Mouse (Mus musculus) CH12.LX (cell line): Measurements from ENCODE around the gene Vtcn1. TPM values are rescaled to one million over a fixed set of nuclear protein-coding genes. Genes with fewer than 3 reads are reported as not detected.

ENCODE experiments used
- DNase-seq: peaks from one replicate; pipeline ENCODE4 v3.0.0-alpha.2; 2013; ENCODE audit errors: extremely low read depth
- H3K27ac ChIP-seq: 2 replicates; pipeline ENCODE4 v1.5.1; 2012; ENCODE audit warnings: low read depth, mild to moderate bottlenecking, control low read depth, moderate library complexity; ENCODE audit not compliant: insufficient read depth
- H3K27me3 ChIP-seq: replicated peaks from 2 replicates; pipeline ENCODE3; 2012; ENCODE audit warnings: inconsistent platforms
- H3K36me3 ChIP-seq, 2 experiments: replicated peaks in 1 of 2; 2 replicates each; pipeline versions ENCODE3 to v1.6.1; 2012; ENCODE audit warnings: inconsistent platforms in 1 of 2, low read length in 1 of 2, mild to moderate bottlenecking in 1 of 2, mixed read lengths in 1 of 2, moderate library complexity in 1 of 2; ENCODE audit not compliant: control insufficient read depth in 1 of 2, insufficient read depth in 1 of 2
- H3K4me1 ChIP-seq, 2 experiments: 2 replicates each; pipeline ENCODE4 v1.6.1; 2012; ENCODE audit warnings: inconsistent platforms in 1 of 2, moderate library complexity in 1 of 2; ENCODE audit not compliant: insufficient read depth in 2 of 2, control insufficient read depth in 1 of 2
- H3K4me2 ChIP-seq: 2 replicates; pipeline ENCODE4 v1.6.1; 2012; ENCODE audit warnings: low read depth, mild to moderate bottlenecking, control low read depth; ENCODE audit not compliant: poor library complexity, insufficient read depth, severe bottlenecking
- H3K4me3 ChIP-seq, 3 experiments: fragments of 150-350 bp in 1 of 3; sonication (generic) in 1 of 3; replicated peaks in 1 of 3; 2 replicates each; pipeline versions ENCODE3 to v1.5.1; 2011 to 2012; ENCODE audit warnings: low read depth in 2 of 3, low read length in 2 of 3, mild to moderate bottlenecking in 2 of 3, moderate library complexity in 2 of 3, control low read depth in 1 of 3, improper control_type of control experiment in 1 of 3, inconsistent platforms in 1 of 3, mixed read lengths in 1 of 3; ENCODE audit not compliant: poor library complexity in 1 of 3
- H3K79me2 ChIP-seq: replicated peaks from 2 replicates; pipeline ENCODE4 v1.6.1; 2012; ENCODE audit warnings: mild to moderate bottlenecking, moderate library complexity; ENCODE audit not compliant: control insufficient read depth, poor library complexity, insufficient read depth, severe bottlenecking; ENCODE audit errors: extremely low read depth
- H3K9ac ChIP-seq: 2 replicates; pipeline ENCODE4 v1.6.1; 2012; ENCODE audit warnings: low read depth, mild to moderate bottlenecking, control low read depth, moderate library complexity; ENCODE audit not compliant: insufficient read depth
- H3K9me3 ChIP-seq: replicated peaks from 2 replicates; pipeline ENCODE3; 2012; ENCODE audit warnings: low read length, inconsistent platforms, mixed read lengths
- BHLHE40 ChIP-seq: IDR thresholded peaks from 2 replicates; pipeline ENCODE4 v1.6.1; 2011; ENCODE audit warnings: mild to moderate bottlenecking, low read depth, low read length, improper control_type of control experiment
- CHD2 ChIP-seq: IDR thresholded peaks from 2 replicates; pipeline ENCODE4 v1.6.1; 2011; ENCODE audit warnings: low read length, improper control_type of control experiment
- CTCF ChIP-seq, 2 experiments: IDR thresholded peaks in 1 of 2; conservative IDR thresholded peaks in 1 of 2; 2 replicates each; pipeline ENCODE4 v1.5.1; 2011 to 2012; ENCODE audit warnings: low read depth in 2 of 2, low read length in 2 of 2, improper control_type of control experiment in 1 of 2, inconsistent platforms in 1 of 2, mild to moderate bottlenecking in 1 of 2, moderate library complexity in 1 of 2
- E2F4 ChIP-seq: IDR thresholded peaks from 2 replicates; pipeline ENCODE4 v1.6.1; 2011; ENCODE audit warnings: low read depth, low read length, improper control_type of control experiment; ENCODE audit not compliant: insufficient replicate concordance
- ELF1 ChIP-seq: IDR thresholded peaks from 2 replicates; pipeline ENCODE4 v1.6.1; 2014; ENCODE audit warnings: low read depth, mild to moderate bottlenecking, inconsistent platforms, low read length, improper control_type of control experiment
- EP300 ChIP-seq: IDR thresholded peaks from 2 replicates; pipeline ENCODE4 v1.6.1; 2011; ENCODE audit warnings: low read length, improper control_type of control experiment
- GABPA ChIP-seq: IDR thresholded peaks from 2 replicates; pipeline ENCODE4 v1.6.1; 2012; ENCODE audit warnings: low read depth, low read length, improper control_type of control experiment, inconsistent platforms; ENCODE audit not compliant: insufficient replicate concordance
- HCFC1 ChIP-seq: IDR thresholded peaks from 2 replicates; pipeline ENCODE4 v1.6.1; 2012; ENCODE audit warnings: low read depth, mild to moderate bottlenecking, inconsistent platforms, low read length, improper control_type of control experiment
- JUN ChIP-seq: IDR thresholded peaks from 2 replicates; pipeline ENCODE4 v1.6.1; 2011; ENCODE audit warnings: low read depth, mild to moderate bottlenecking, low read length, improper control_type of control experiment, moderate library complexity; ENCODE audit not compliant: insufficient read depth
- JUND ChIP-seq: conservative IDR thresholded peaks from 2 replicates; pipeline ENCODE4 v1.6.1; 2011; ENCODE audit warnings: low read depth, low read length, improper control_type of control experiment
- MAFK ChIP-seq: IDR thresholded peaks from 2 replicates; pipeline ENCODE4 v1.6.1; 2011; ENCODE audit warnings: low read length, improper control_type of control experiment; ENCODE audit not compliant: insufficient replicate concordance
- MEF2A ChIP-seq: IDR thresholded peaks from 2 replicates; pipeline ENCODE4 v1.6.1; 2014; ENCODE audit warnings: low read depth, mild to moderate bottlenecking, inconsistent platforms, low read length, improper control_type of control experiment, borderline replicate concordance
- MYC ChIP-seq: IDR thresholded peaks from 2 replicates; pipeline ENCODE4 v1.6.1; 2011; ENCODE audit warnings: low read depth, mild to moderate bottlenecking, improper control_type of control experiment, low read length
- NRF1 ChIP-seq: IDR thresholded peaks from 2 replicates; pipeline ENCODE4 v1.6.1; 2014; ENCODE audit warnings: low read depth, mild to moderate bottlenecking, inconsistent platforms, low read length, improper control_type of control experiment, moderate library complexity
- PAX5 ChIP-seq: IDR thresholded peaks from 2 replicates; pipeline ENCODE4 v1.6.1; 2012; ENCODE audit warnings: low read length, inconsistent platforms, mixed read lengths
- POLR2A ChIP-seq: IDR thresholded peaks from 2 replicates; pipeline ENCODE4 v1.6.1; 2011; ENCODE audit warnings: low read depth, mild to moderate bottlenecking, improper control_type of control experiment, low read length
- POLR2AphosphoS2 ChIP-seq: IDR thresholded peaks from 2 replicates; pipeline ENCODE4 v1.6.1; 2011; ENCODE audit warnings: low read depth, low read length, improper control_type of control experiment
- RCOR1 ChIP-seq: conservative IDR thresholded peaks from 2 replicates; pipeline ENCODE4 v1.6.1; 2012; ENCODE audit warnings: low read depth, mild to moderate bottlenecking, inconsistent platforms, low read length, improper control_type of control experiment
- SIN3A ChIP-seq: IDR thresholded peaks from 2 replicates; pipeline ENCODE4 v1.6.1; 2012; ENCODE audit warnings: low read length, improper control_type of control experiment, inconsistent platforms
- SMC3 ChIP-seq: IDR thresholded peaks from 2 replicates; pipeline ENCODE4 v1.6.1; 2011; ENCODE audit warnings: low read depth, low read length, improper control_type of control experiment
- TBP ChIP-seq: conservative IDR thresholded peaks from 2 replicates; pipeline ENCODE4 v1.6.1; 2011; ENCODE audit warnings: low read depth, low read length, improper control_type of control experiment
- TCF12 ChIP-seq: IDR thresholded peaks from 2 replicates; pipeline ENCODE4 v1.6.1; 2014; ENCODE audit warnings: low read depth, mild to moderate bottlenecking, inconsistent platforms, low read length, improper control_type of control experiment
- USF1 ChIP-seq: IDR thresholded peaks from 2 replicates; pipeline ENCODE4 v1.6.1; 2014; ENCODE audit warnings: low read depth, mild to moderate bottlenecking, inconsistent platforms, low read length, improper control_type of control experiment
- ZC3H11A ChIP-seq: IDR thresholded peaks from 2 replicates; pipeline ENCODE4 v1.6.1; 2012; ENCODE audit warnings: low read depth, mild to moderate bottlenecking, inconsistent platforms, low read length, improper control_type of control experiment
- ZKSCAN1 ChIP-seq: IDR thresholded peaks from 2 replicates; pipeline ENCODE4 v1.6.1; 2012; ENCODE audit warnings: low read depth, inconsistent platforms, low read length, improper control_type of control experiment, borderline replicate concordance
- ZMIZ1 ChIP-seq: IDR thresholded peaks from 2 replicates; pipeline ENCODE4 v1.6.1; 2012; ENCODE audit warnings: low read depth, mild to moderate bottlenecking, inconsistent platforms, low read length, improper control_type of control experiment
- ZNF384 ChIP-seq: IDR thresholded peaks from 2 replicates; pipeline ENCODE4 v1.6.1; 2012; ENCODE audit warnings: low read depth, low read length, improper control_type of control experiment, inconsistent platforms
- dilution Hi-C: fragments of 300-500 bp; cut with MboI; formaldehyde crosslinking; loops from 2 replicates; pipeline ENCODE4 v1.14.3; 2020; ENCODE audit warnings: low sequenced_read_pairs; ENCODE audit not compliant: extremely low pct_unique_long_range_greater_than_20kb, extremely low pct_ligation_motif_present
- in situ Hi-C: fragments of 300-500 bp; cut with MboI; formaldehyde crosslinking; loops from 3 replicates; pipeline ENCODE4 v1.14.3; 2019; ENCODE audit warnings: low sequenced_read_pairs, low pct_ligation_motif_present, low pct_unique_long_range_greater_than_20kb, mixed read lengths
- polyA plus RNA-seq: library from polyadenylated mRNA; unstranded; fragments of >175 nt; gene quantifications from 2 replicates; pipeline ENCODE4 v1.2.1, GENCODE M21; 2012; ENCODE audit warnings: low read depth; ENCODE audit not compliant: insufficient read length
- total RNA-seq, 2 experiments: library from RNA; depleted of rRNA; stranded (reverse); fragments of 300-350 nt in 1 of 2; fragments of >200 nt in 1 of 2; gene quantifications; 2 replicates each; pipeline ENCODE4 v1.2.3; 2012 to 2014

The Vtcn1 gene
- total and polyA plus RNA-seq, 3 experiments: 0.04 to 0.14 TPM; not detected in 1

DNA sequence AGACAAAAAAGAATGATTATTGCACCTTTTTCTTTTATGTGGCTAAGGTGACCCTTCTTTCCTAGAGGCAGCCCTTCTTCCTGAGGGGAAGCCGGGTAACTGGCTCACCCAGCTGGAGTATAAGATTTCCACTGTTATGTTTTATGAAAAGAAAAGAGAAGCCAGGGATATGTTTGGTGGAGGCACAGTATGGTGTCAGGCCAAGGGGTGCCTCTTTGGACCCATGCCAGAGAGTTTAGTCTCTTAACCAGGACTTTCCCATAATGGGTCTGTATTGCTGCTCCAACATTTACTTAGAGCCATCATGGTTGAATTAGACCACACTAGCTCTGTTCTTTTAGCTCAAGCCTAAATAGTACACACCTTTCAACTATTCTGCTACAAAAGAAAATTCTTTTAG lies 20.3 kb upstream of the Vtcn1 start:
- TF ChIP-seq NRF1: no peak
- TF ChIP-seq USF1: no peak
- TF ChIP-seq CTCF (conservative IDR thresholded peaks at IDR 0.05 in 1 of 2, IDR thresholded peaks at IDR 0.05 in 1 of 2; ENCODE audit: low read depth in 2 of 2, low read length in 2 of 2): no peak
- TF ChIP-seq SIN3A: no peak
- TF ChIP-seq MAFK: no peak
- no peak for TF ChIP-seq ZKSCAN1
- TF ChIP-seq ZC3H11A: no peak
- no peak for TF ChIP-seq E2F4
- TF ChIP-seq ZNF384: no peak
- TF ChIP-seq RCOR1: no peak
- TF ChIP-seq HCFC1: no peak
- Histone ChIP-seq H3K4me2 (no peak overlapping the region), H3K27me3 (no peaks in the 10 kb centered on the region), H3K9ac (no peak overlapping the region), H3K4me1 (no peaks in the 10 kb centered on the region), H3K79me2 (no peaks in the 10 kb centered on the region), H3K9me3 (no peaks in the 10 kb centered on the region), H3K27ac (no peak overlapping the region), H3K4me3 (no peak overlapping the region), H3K36me3 (no peaks in the 10 kb centered on the region)
- no peak for DNase-seq
- in situ Hi-C loops: no loop called here
- dilution Hi-C loops: no loop called here

DNA sequence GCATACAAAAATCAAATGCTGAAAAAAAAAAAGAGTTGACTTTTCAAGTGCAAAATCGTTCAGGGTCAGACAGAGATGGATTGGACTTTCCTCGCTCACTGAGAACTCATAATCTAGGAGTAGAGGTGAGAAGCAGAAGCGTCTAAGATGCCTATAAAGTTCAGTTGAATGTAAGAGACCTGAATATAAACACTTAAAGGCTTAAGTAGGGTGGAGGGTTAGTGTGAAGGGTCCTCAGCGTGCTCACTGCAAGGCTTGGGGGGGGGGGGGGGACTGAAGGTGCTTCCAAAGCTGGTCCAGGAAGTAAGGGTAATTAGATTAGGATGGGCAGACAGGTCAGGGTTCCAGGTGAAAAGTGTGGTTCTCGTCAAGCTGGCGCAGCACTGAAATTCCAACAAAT lies 19.3 kb upstream of the Vtcn1 start:
- Histone ChIP-seq H3K27ac (no peak overlapping the region), H3K4me3 (no peak overlapping the region), H3K9me3 (no peaks in the 10 kb centered on the region), H3K36me3 (no peaks in the 10 kb centered on the region), H3K9ac (no peak overlapping the region), H3K4me1 (no peaks in the 10 kb centered on the region), H3K79me2 (no peaks in the 10 kb centered on the region), H3K27me3 (no peaks in the 10 kb centered on the region), H3K4me2 (no peak overlapping the region)
- TF ChIP-seq GABPA: no peak
- no peak for TF ChIP-seq MYC
- TF ChIP-seq CHD2: no peak
- no peak for TF ChIP-seq BHLHE40
- no peak for TF ChIP-seq MEF2A
- TF ChIP-seq TBP: no peak
- TF ChIP-seq ZMIZ1: no peak
- no peak for TF ChIP-seq POLR2AphosphoS2
- TF ChIP-seq PAX5: no peak
- no peak for TF ChIP-seq POLR2A
- TF ChIP-seq TCF12: no peak
- no peak for TF ChIP-seq E2F4
- TF ChIP-seq RCOR1: no peak
- TF ChIP-seq EP300: no peak
- TF ChIP-seq ZNF384: no peak
- no peak for TF ChIP-seq JUN
- TF ChIP-seq SMC3: no peak
- TF ChIP-seq ELF1: no peak
- no peak for TF ChIP-seq JUND
- dilution Hi-C loops (no loop called here), in situ Hi-C loops (no loop called here)
- no peak for DNase-seq
